Mouse (Mus musculus) fibroblast of lung, adult 2 months (primary cell): ENCODE measurements around the gene Hectd4.
A peak's percentile ranks its signal among the peaks of the same experiment; 100 is the strongest.

Experiments used
- DNase-seq: peaks from one replicate; pipeline ENCODE4 v3.0.0-alpha.2; 2011; ENCODE audit warnings: low read depth

The Hectd4 gene

DNA sequence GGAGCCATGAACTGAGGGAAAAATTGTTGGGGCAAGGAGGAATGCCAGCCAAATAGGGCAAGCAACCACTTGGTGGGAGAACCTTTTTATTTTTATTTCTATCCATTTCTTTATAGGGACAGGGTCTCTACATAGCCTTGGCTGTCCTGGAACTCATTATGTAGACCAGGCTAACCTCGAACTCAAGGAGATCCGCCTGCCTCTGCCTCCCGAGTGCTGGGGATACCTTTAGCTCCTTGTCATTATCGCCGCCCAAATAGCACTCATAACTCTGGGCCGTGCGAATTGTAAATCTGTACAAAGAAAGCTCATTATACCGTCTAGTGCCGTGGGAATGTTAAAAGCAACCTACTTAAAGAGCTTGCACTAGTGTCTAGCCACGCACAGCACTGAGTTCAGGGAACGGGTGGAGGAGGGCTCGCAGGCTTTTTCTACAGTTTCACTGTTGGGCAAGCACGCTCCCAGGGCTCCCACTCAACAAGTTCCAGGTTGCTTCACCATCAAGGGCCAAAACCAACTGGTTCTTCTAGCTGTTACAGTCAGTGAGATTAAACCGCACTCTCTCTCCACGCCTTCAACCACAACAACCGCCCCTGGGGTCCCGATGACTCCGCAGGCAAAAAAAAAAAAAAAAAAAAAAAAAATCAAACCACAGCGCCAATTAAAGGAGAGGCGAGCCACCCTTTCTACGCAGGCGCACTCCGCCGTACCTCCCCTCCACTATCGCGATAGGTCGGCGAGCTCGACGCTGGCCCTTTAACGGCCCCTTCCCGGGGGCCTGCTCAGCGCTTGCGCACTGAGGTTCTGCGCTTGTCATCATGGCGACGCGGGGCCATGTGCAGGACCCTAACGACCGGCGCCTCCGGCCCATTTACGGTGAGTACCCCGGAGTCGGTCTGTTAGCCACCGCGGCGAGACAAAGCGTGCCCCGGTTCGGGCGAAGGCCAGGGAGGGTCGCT is 177.4 kb downstream of the Hectd4 start, which contains the start of gene Naa25:
Gene Naa25, plus strand, starts transcription at position 750 of the 959 bp plus-strand sequence.
- peak; percentile 91 for DNase-seq

DNA sequence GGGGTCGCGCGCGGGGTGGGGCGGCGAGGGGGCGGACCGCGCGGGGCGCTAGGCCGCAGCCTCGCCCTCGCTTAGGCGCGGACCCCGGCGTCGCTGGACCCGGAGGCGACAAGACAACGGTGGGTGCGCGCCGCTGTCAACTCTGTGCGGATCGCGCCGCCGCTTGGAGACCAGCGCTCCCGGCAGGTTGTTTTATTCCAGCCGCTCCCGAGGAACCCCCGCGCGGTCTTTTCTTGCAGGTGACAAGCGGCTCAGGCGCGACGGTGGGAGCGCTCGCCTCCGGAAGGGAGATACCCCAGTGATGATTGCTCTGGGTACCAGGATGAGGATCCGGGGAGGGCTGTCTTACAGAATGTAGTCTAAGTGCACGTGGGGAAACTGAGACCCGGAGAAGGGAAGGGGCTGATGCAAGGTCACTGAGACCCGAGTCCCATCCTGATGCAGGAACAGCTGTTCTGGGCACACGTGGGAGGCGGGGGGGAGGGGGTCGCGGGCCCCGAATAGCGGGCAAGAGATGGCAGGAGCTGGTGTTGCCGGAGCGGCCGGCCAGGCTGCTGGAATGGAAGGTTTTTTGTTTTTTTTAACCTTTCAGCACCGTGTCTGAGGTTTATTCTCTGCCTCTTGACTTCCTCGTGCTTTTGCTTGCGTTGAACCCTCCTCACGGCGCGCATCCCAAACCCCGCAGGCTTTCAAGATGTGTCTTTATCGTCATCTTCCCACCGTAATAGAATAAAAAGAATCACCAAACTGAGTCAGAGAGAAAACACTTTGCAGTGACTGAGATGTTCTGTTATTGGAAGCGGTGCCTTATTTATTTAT is 178.3 kb downstream of the Hectd4 start:
- no peak for DNase-seq

DNA sequence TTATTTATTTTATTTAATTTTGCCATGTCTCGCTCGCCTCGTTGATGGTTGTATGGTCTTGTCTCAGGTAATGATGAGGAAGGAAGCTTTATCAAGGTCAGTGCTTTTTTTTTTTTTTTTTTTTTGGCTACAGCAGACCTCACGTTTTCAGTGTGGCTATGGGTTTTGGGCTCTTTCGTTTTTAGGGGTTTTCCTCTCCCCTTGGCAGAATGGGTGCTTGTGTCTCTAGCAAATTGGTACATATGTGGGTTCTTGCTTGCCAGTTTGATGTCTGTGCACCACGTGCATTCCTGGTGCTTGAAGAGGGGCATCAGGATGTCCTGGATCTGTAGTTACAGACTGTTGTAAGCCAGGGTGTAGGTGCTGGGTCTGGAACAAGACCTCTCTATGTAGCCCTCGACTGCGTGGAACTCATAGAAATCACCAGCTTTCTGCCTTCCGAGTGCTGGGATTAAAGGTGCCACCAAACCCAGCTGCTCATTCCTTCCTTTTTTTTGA is 179.0 kb downstream of the Hectd4 start:
- no peak for DNase-seq

- DNase-seq = no peak
Observed at GRCm38 (mm10) chr5:121399540-121399939, 179.5 kb downstream of the Hectd4 start.

- DNase-seq = no peak
Observed at GRCm38 (mm10) chr5:121400064-121400463, 180.0 kb downstream of the Hectd4 start.

DNA sequence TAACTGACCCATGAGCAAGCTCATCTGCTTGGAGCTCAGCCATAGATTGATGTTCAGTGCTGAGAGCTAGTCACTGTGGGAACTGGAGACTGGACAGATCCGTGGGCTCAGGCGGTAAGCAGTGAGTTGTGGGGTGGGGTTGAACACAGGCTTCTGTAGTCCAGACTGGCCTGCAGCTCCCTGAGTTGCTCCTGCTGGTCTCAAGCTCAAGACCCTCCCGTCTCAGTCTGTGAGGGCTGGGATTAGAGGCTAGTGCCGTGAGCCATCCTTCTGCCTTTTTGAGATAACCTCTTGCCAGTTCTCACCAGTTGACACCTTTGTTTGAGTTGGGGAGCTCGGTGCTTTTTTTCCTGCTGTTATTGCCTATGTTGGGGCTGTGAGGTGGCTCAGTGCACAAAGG is 180.8 kb downstream of the Hectd4 start:
- no peak for DNase-seq

GRCm38 (mm10) chr5:121407856-121408255 is 187.8 kb downstream of the Hectd4 start:
- no peak for DNase-seq

DNA sequence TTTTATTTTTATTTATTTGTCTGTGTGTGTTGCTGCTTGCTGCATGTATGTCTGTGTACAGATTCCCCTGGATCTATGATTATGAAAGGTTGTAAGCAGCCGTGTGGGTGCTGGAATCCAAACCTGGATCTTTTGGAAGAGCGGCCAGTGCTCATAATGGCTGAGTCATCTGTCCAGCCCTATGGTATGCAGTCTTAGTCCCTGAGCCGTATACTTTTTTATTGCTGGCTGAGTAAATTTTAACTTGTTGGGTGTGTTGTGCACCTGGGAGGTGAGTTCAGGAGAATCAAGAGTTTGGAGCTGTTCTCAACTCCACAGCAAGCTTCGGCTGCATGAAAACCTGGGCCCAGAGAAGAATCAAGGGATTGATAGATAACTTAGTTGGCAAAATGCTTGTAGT is 191.0 kb downstream of the Hectd4 start:
- DNase-seq = no peak
